Mouse (Mus musculus) frontal cortex, adult 2 months (tissue): ENCODE data around the gene Slc25a4. TPM values are rescaled to one million over a fixed set of nuclear protein-coding genes. Genes with fewer than 3 reads are reported as not detected.

Source experiments
- DNase-seq, 2 experiments: peaks; one replicate each; pipeline ENCODE4 v3.0.0; 2022; ENCODE audit warnings: low spot score in 1 of 2; ENCODE audit errors: extremely low spot score in 1 of 2
- polyA plus RNA-seq: library from polyadenylated mRNA; depleted of rRNA; stranded (reverse); fragments of >200 nt; gene quantifications from 2 replicates; pipeline ENCODE4 v1.2.3, GENCODE M21; 2012; rRNA removed

The Slc25a4 gene
- polyA plus RNA-seq, 1 experiment: 634 TPM

GRCm38 (mm10) chr8:46206107-46206506 lies 5.0 kb downstream of the Slc25a4 start:
- no peak for DNase-seq

GRCm38 (mm10) chr8:46204974-46205640 lies 6.0 kb downstream of the Slc25a4 start:
- DNase-seq: no peak

- DNase-seq: no peak
These were observed 6.8 kb downstream of the Slc25a4 start for GRCm38 (mm10) chr8:46204301-46204700.

- DNase-seq: no peak
These were observed 8.7 kb downstream of the Slc25a4 start for GRCm38 (mm10) chr8:46202350-46202749.

- no peak for DNase-seq
These were observed 13.4 kb downstream of the Slc25a4 start for GRCm38 (mm10) chr8:46197673-46198072.

GRCm38 (mm10) chr8:46196877-46197276 lies 14.2 kb downstream of the Slc25a4 start:
- no peak for DNase-seq

GRCm38 (mm10) chr8:46193100-46193499 lies 18.0 kb downstream of the Slc25a4 start:
- DNase-seq: no peak

- DNase-seq: peak in 1 of 2 experiments; percentile 80
These were observed 25.7 kb downstream of the Slc25a4 start for GRCm38 (mm10) chr8:46185361-46185760.

- DNase-seq: no peak
These were observed 30.9 kb downstream of the Slc25a4 start for GRCm38 (mm10) chr8:46180136-46180535.

- DNase-seq: no peak
These were observed 37.4 kb downstream of the Slc25a4 start for GRCm38 (mm10) chr8:46173651-46174050.

GRCm38 (mm10) chr8:46163870-46164190 lies 47.3 kb downstream of the Slc25a4 start:
- DNase-seq: no peak

GRCm38 (mm10) chr8:46162953-46163869 lies 47.9 kb downstream of the Slc25a4 start:
- DNase-seq: peak; percentile 87 to 98

Other genes starting within 250 kb of the Slc25a4 start
- gene 1700029J07Rik, start 236.0 kb downstream of the Slc25a4 start, polyA plus RNA-seq: 7.8 and 8.9 TPM in 2 replicates
- 65.2 and 68.2 TPM in 2 replicates for gene Ufsp2, start 235.8 kb downstream of the Slc25a4 start, polyA plus RNA-seq
- gene Lrp2bp, start 212.0 kb downstream of the Slc25a4 start, polyA plus RNA-seq: 0.36 TPM in 2 replicates
- 14.5 and 21.0 TPM in 2 replicates for gene Ankrd37, start 205.6 kb downstream of the Slc25a4 start, polyA plus RNA-seq
- gene Cfap97, start 59.5 kb downstream of the Slc25a4 start, polyA plus RNA-seq: 14.8 and 16.8 TPM in 2 replicates
- gene Snx25, start 59.1 kb downstream of the Slc25a4 start, polyA plus RNA-seq: 26.9 and 30.1 TPM in 2 replicates
- gene Helt, start 83.4 kb upstream of the Slc25a4 start, polyA plus RNA-seq: 0.18 and 0.34 TPM in 2 replicates